Mouse (Mus musculus): ENCODE measurements at regions not wholly inside any gene's neighbourhood (a gene's known extent, or its start where the extent isn't known, plus 50 kb on each side); places are given as distances from the start of the nearest gene placed in this dataset.

DNA sequence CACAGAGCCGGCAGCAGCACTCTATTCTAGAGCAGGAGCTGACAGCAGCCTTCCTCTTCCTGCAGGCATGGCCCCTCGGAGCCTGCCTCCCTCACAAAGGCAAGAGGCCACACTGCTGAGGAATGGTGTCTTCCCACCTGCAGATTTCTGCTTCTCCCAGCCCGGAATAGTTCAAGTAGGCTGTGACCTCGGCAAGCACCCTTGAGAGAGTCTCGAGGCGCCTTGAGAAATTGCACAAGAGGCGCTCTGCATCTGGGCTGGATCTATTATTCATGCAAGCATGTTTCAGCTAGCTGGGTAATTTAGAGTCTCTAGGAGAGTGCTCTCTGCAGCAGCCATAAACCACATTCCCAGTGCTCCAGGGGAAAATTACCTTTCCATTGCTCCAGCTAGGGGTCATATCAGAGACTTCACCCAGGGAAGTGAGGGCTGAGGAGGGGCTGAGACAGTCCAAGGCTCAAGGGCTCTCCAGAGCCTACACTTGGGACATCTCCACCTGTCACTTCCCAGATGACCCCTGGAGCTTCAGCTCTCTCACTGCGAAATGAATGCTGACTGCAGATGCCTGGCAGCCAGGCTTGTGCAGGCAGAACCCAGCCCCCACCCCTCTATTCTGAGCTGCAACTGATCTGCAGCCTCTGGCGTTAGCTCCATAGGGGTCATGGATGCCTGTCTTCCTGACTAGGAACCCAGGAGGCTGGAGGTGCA, 247.9 kb upstream of the Myt1l start:
- TF ChIP-seq CTCF (conservative IDR thresholded peaks at IDR 0.05; ENCODE audit: low read length): no peak
- no peak for TF ChIP-seq POU5F1 (IDR thresholded peaks at IDR 0.05; ENCODE audit: borderline replicate concordance, low read length)
- TF ChIP-seq NANOG (IDR thresholded peaks at IDR 0.05; ENCODE audit: borderline replicate concordance, low read length): no peak

Data from E14TG2a.4 (cell line).